Mouse (Mus musculus): Measurements from ENCODE around the gene Dcpp1.

Gene Dcpp1

GRCm38 (mm10) chr17:23931157-23931556, 50.5 kb downstream of the Dcpp1 start:
- no peak for DNase-seq
